In genomic region chr10:99108431-99108982, GRCm38 (mm10) we compare ENCODE assay signal across 7 mouse cellular contexts. TPM values are rescaled to one million over a fixed set of nuclear protein-coding genes. Genes with fewer than 3 reads are reported as not detected.
DNase-seq lines count a peak whose midpoint lies in the region; ATAC-seq and TF ChIP-seq lines count a peak whose summit lies in the region.

No protein-coding gene starts in this region.

- peak overlapping the region; percentile 98 for H3K4me2 ChIP-seq in lung, postnatal 0 days (replicated peaks; ENCODE audit: low read depth, low read length)
- H3K4me2 ChIP-seq in embryonic facial prominence, embryonic 12.5 days (replicated peaks): peak overlapping the region; percentile 89
- peak overlapping the region; percentile 99 for H3K4me2 ChIP-seq in intestine, postnatal 0 days (replicated peaks; ENCODE audit: low read depth)

- peak overlapping the region; percentile 86 for H3K4me3 ChIP-seq in lung, postnatal 0 days (ENCODE audit: low read depth, low read length)
- peak overlapping the region; percentile 89 for H3K4me3 ChIP-seq in embryonic facial prominence, embryonic 12.5 days
- peak overlapping the region; percentile 99 for H3K4me3 ChIP-seq in intestine, postnatal 0 days (ENCODE audit: low read depth, low read length)
- H3K4me3 ChIP-seq in olfactory bulb, adult 2 months (ENCODE audit: insufficient read depth, low read depth, low read length): peak overlapping the region; percentile 95

- H3K4me1 ChIP-seq in lung, postnatal 0 days (ENCODE audit: insufficient read depth, low read depth, low read length): peaks cover 3% of the 10 kb centered on the region; the same call in 1 of the 2 replicates
- H3K4me1 ChIP-seq in embryonic facial prominence, embryonic 12.5 days: peaks cover 13% of the 10 kb centered on the region; the same call in 1 of the 2 replicates
- peaks cover 3% of the 10 kb centered on the region for H3K4me1 ChIP-seq in intestine, postnatal 0 days (replicated peaks; ENCODE audit: control insufficient read depth, insufficient read depth, low read length)
- H3K4me1 ChIP-seq in olfactory bulb, adult 2 months (ENCODE audit: control insufficient read depth, insufficient read depth, low read length): peaks cover 12% of the 10 kb centered on the region; the same call in 1 of the 2 replicates

- H3K9me3 ChIP-seq in lung, postnatal 0 days (ENCODE audit: low read length): no peaks in the 10 kb centered on the region
- H3K9me3 ChIP-seq in embryonic facial prominence, embryonic 12.5 days: no peaks in the 10 kb centered on the region
- H3K9me3 ChIP-seq in intestine, postnatal 0 days (ENCODE audit: control insufficient read depth): no peaks in the 10 kb centered on the region

- 28% methylated on average over 12 of the region's 12 CpGs for WGBS in lung, postnatal 0 days
- 34% methylated on average over 12 of the region's 12 CpGs for WGBS in embryonic facial prominence, embryonic 12.5 days
- WGBS in intestine, postnatal 0 days: 30% methylated on average over 12 of the region's 12 CpGs
- 45% methylated on average over 12 of the region's 12 CpGs for WGBS in olfactory bulb, adult 2 months

- no peak for TF ChIP-seq POLR2A in olfactory bulb, adult 2 months (IDR thresholded peaks at IDR 0.05; ENCODE audit: insufficient read depth, low read depth, low read length)

- ATAC-seq in lung, postnatal 0 days: no peak
- ATAC-seq in embryonic facial prominence, embryonic 12.5 days (ENCODE audit: insufficient number of reproducible peaks, insufficient read depth, low FRiP score, low TSS enrichment): no peak
- no peak for ATAC-seq in intestine, postnatal 0 days

- H3K36me3 ChIP-seq in lung, postnatal 0 days (ENCODE audit: insufficient read depth, low read length): no peaks in the 10 kb centered on the region
- peaks cover 16% of the 10 kb centered on the region for H3K36me3 ChIP-seq in embryonic facial prominence, embryonic 12.5 days
- H3K36me3 ChIP-seq in intestine, postnatal 0 days (ENCODE audit: control insufficient read depth, insufficient read depth): peaks cover 7% of the 10 kb centered on the region

- TF ChIP-seq CTCF in lung, postnatal 0 days (IDR thresholded peaks at IDR 0.05): peak; percentile 37; the same call in 1 of the 2 replicates
- TF ChIP-seq CTCF in intestine, postnatal 0 days (IDR thresholded peaks at IDR 0.05; ENCODE audit: low read depth): peak; percentile 65
- no peak for TF ChIP-seq CTCF in olfactory bulb, adult 2 months (IDR thresholded peaks at IDR 0.05; ENCODE audit: insufficient read depth, low read depth, low read length)

- DNase-seq in lung, postnatal 0 days (ENCODE audit: low spot score): peak; percentile 29
- DNase-seq in lung, postnatal 14 days: no peak
- DNase-seq in ovary, adult 18-20 months (ENCODE audit: low spot score): no peak
- no peak for DNase-seq in Muller cell, postnatal 12 days (ENCODE audit: inconsistent ontology term)

- no peak for TF ChIP-seq EP300 in lung, postnatal 0 days (IDR thresholded peaks at IDR 0.05)

- peak overlapping the region; percentile 83 for H3K27ac ChIP-seq in lung, postnatal 0 days (ENCODE audit: low read length)
- H3K27ac ChIP-seq in embryonic facial prominence, embryonic 12.5 days: peak overlapping the region; percentile 88; the same call in 1 of the 2 replicates
- H3K27ac ChIP-seq in intestine, postnatal 0 days (ENCODE audit: low read depth, low read length): peak overlapping the region; percentile 91
- H3K27ac ChIP-seq in olfactory bulb, adult 2 months (ENCODE audit: insufficient read depth, low read depth, low read length): no peak overlapping the region

- H3K27me3 ChIP-seq in lung, postnatal 0 days (replicated peaks; ENCODE audit: insufficient read depth, low read length): no peaks in the 10 kb centered on the region
- H3K27me3 ChIP-seq in embryonic facial prominence, embryonic 12.5 days: no peaks in the 10 kb centered on the region
- no peaks in the 10 kb centered on the region for H3K27me3 ChIP-seq in intestine, postnatal 0 days (replicated peaks; ENCODE audit: control insufficient read depth, insufficient read depth, low read length)

- H3K9ac ChIP-seq in lung, postnatal 0 days (replicated peaks; ENCODE audit: low read depth): peak overlapping the region; percentile 70
- H3K9ac ChIP-seq in embryonic facial prominence, embryonic 12.5 days: peak overlapping the region; percentile 87
- peak overlapping the region; percentile 82 for H3K9ac ChIP-seq in intestine, postnatal 0 days (ENCODE audit: low read depth, low read length)

RNA-seq across cellular contexts. Expression of gene Galnt4, which starts 0.5 kb away (rescaled TPM):
- polyA plus RNA-seq in lung, postnatal 0 days (2015; fragmentation: Nextera tagmentation; extraction: Ambion mirVana): 8.0 and 8.9 TPM in 2 replicates
- 8.1 and 9.5 TPM in 2 replicates for polyA plus RNA-seq in embryonic facial prominence, embryonic 12.5 days (2016; fragmentation: Nextera tagmentation; extraction: Ambion mirVana)
- polyA plus RNA-seq in intestine, postnatal 0 days (2015; fragmentation: Nextera tagmentation; extraction: Ambion mirVana): 12.9 and 13.2 TPM in 2 replicates
- not detected in 2 replicates for polyA plus RNA-seq in olfactory bulb, adult 2 months (2012; ENCODE audit: insufficient read depth, insufficient read length, low replicate concordance, missing spikeins)

RNA-seq across cellular contexts. Expression of gene Poc1b, which starts 1.7 kb away (rescaled TPM):
- 6.1 and 6.2 TPM in 2 replicates for polyA plus RNA-seq in lung, postnatal 0 days (2015; fragmentation: Nextera tagmentation; extraction: Ambion mirVana)
- 19.4 and 21.1 TPM in 2 replicates for polyA plus RNA-seq in embryonic facial prominence, embryonic 12.5 days (2016; fragmentation: Nextera tagmentation; extraction: Ambion mirVana)
- polyA plus RNA-seq in intestine, postnatal 0 days (2015; fragmentation: Nextera tagmentation; extraction: Ambion mirVana): 6.9 and 8.5 TPM in 2 replicates
- polyA plus RNA-seq in olfactory bulb, adult 2 months (2012; ENCODE audit: insufficient read depth, insufficient read length, low replicate concordance, missing spikeins): not detected in 2 replicates

RNA-seq across cellular contexts. Expression of gene Phxr2, which starts 17.6 kb away (rescaled TPM):
- not detected in 2 replicates for polyA plus RNA-seq in lung, postnatal 0 days (2015; fragmentation: Nextera tagmentation; extraction: Ambion mirVana)
- 0.18 TPM in 1 of 2 replicates, not detected in the other for polyA plus RNA-seq in embryonic facial prominence, embryonic 12.5 days (2016; fragmentation: Nextera tagmentation; extraction: Ambion mirVana)
- not detected in 2 replicates for polyA plus RNA-seq in intestine, postnatal 0 days (2015; fragmentation: Nextera tagmentation; extraction: Ambion mirVana)
- not detected in 2 replicates for polyA plus RNA-seq in olfactory bulb, adult 2 months (2012; ENCODE audit: insufficient read depth, insufficient read length, low replicate concordance, missing spikeins)
